Mouse (Mus musculus) embryo, embryonic 11.5 days (tissue): ENCODE results near the gene Ctrc.
A peak's percentile ranks its signal among the peaks of the same experiment; 100 is the strongest.

Experiments used
- DNase-seq: peaks from one replicate; pipeline ENCODE4 v3.0.0-alpha.2; 2012; ENCODE audit warnings: low read depth, low spot score

Gene Ctrc

DNA sequence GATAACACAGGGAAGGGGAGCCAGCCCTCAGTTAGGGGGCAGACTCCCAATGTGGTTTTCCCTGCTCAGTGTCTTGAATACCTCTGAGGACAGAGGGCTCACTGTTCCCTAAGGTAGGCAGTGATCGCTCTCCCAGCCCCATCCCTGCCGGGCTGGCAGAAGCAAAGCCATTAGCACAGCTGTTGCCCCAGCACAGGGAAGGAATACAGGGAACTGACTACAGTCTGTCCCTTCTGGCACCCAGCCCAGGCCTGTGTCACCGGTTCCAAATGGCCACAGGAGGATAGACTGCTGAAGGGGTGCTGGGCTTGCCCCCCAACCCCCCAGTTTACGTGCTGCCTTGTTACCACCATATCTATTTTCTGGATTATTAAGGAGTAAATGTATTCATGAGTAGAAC is 21.3 kb upstream of the Ctrc start:
- no peak for DNase-seq

DNA sequence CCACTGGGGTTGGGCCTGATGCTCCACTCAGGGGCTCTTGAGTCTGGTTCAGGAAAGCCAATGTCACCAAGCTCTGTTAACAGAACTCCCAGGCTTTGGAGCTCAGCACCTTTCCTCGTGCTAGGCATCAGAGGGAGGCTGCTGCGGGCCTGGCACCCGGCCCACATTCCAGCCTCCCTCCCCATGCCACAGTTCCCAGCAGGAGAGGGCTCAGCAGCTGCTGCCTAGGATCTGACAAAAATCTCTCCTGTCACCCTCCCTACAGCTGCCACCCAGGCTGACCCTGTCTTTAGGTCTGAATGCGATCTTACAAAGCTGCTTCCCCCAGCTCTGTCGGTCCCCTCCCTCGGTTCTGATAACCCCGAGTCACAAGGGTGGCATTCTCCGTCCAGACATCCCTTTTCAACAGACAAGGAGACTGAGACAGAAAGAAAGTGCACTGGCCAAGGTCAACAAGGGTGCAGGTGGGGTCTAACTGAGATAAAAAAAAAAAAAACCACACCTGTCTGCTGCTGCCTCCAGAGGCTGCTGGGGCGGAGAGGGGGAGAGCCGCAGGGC is 20.9 kb upstream of the Ctrc start:
- no peak for DNase-seq

DNA sequence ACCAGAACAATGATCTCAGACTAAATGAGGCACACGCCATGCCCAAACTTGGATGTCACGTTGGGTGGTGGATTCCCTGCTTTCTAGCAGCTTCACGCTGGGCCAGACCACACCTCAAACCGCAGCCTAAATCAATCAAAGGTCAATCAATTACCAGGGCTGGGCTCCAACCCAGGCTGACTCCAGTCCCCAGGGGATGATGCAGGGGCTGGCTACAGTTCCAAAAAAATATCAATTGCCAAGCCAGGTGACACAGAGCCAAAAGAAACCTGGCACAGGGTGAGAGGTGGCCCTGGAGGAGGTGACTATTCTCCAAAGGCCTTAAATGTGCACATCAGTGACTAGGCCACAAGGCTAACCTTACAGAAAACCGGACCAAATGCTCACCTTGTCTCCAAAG is 19.4 kb upstream of the Ctrc start:
- no peak for DNase-seq

DNA sequence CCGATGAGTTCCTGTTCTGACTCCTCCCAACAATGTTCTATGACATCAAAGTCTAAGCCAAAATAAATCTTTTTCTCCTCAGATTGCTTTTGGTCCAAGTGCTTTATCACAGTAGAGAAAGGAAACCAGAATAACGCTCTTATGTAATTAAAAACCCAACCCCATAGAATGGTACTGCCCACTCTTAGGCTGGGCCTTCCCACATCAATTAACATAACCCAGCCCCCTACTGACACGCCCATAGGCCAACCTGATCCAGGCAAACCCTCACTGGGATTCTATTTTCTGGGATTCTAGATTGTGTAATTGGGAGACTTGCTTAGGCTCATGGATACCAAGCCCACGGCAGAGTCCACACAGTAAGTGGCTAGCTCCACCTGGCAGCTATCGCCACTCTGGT is 18.8 kb upstream of the Ctrc start:
- DNase-seq = no peak

DNA sequence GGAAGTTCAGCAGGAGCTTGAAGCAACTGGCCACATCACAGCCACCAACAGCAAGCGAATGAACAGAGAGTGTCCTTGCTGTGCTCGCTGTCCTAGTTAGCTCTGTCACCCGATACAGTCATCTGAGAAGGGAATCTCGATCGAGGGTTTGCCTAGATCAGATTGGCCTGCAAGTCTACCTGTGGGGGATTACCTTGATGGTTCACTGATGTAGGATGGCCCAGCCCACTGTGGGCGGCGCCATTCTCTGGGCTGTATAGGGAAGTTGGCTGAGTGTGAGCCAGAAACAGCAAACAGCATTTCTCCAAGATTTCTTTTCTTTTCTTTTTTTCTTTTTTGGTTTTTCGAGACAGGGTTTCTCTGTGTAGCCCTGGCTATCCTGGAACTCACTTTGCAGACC is 18.3 kb upstream of the Ctrc start:
- DNase-seq = no peak

DNA sequence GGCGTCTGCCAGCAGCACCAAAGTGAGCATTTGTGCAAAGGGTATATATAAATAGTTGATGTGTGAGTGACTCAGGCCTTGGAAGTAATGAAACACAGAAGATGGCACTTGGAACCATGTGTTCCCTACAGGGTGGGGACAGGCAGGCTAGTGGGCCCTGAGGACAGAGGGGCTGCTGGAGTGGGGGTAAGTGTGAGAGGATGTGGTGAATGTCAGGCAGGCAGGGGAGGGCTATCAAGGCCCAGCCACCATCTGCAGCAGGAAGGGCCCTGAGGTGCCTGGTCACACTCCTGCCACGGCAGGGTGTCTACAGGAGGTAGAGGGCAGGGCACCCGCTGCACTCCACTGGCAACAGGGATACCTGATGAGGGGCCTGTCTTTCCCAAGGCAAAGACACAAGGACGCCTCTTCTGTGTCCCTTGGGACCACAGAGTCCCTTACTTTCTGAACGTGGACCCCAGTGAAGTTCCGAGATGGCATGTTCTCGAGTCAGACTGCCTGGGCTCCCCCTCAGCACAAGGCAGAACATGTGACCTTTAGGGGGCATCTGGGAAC is 17.6 kb upstream of the Ctrc start:
- DNase-seq = no peak

DNA sequence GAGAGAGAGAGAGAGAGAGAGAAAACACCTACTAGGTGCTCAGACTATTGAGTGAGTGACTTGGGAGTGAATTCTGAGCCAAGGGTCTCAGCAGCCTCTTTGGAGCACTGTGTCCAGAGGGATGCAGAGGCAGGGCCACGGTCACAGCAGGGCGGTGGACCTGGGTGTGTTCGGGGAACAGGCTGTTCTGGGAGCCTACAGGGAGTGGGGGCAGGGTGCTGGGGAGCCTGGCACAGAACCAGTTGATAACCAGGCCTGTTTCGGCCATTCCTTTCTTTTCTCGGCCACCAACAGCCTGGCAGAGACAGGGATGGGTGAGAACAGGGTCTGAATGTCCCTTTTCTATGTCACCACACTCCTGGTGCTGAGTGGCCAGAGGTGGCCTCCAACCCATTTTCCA is 16.7 kb upstream of the Ctrc start:
- no peak for DNase-seq

DNA sequence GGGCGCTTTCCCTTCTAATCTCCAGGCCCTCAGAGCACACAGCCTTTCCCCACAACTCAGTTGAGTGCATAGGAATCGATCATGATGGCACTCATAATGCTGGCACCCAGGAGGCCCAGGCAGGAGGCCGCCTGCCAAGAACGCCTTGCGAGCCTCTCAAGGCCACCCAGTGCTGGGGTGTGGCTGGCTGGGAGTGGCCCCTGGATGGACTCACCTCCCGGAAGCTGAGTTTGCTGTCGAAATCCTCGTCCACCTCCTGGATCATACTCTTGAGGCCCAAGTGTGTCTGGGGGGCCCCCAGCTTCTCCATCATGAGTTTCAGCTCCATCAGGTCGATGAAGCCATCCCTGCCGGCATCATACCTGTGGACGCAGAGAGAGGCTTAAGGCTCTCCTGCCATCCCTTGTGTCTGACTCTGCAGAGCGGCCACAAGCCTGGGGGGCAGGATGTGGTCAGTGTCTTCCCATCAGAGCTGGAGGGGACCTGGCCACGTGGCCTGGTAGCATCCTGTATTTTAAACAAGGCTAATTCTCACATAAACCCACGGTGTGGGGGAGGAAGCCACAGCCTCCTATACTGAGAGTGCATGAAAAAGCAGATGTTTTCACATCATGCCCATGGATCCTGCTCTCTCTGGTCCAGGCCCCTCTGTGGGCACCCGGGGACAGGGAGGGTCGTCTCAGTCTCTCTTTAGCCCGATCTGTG is 15.6 kb upstream of the Ctrc start:
- no peak for DNase-seq

DNA sequence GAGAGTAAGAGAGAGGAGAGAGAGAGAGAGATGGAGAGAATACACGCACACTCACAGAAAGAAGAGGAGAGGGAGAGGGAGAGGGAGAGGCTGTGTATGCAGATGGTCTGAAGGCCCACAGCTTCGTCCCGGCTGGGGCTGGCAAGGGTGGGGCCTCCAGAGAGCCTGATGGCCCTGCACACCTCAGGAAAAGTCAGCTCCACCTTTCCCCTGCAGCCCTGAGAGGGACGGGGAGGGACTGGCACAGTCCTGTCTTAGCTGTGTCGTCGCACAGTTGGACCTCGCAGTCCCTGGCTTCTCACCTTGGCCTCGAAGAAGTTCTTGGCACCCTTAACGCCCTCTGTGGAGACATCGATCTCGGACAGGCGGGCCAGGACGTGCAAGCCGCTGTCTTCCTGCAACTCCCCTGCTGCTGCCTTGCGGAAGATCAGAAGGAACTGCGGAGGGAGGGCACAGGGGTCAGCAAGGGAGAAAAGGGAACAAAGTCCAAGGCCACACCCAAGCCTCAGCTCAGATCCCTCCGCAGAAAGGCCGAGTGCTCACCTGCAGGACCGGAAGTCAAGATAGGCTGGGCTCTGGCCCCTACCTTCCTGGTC is 14.2 kb upstream of the Ctrc start:
- DNase-seq = no peak

DNA sequence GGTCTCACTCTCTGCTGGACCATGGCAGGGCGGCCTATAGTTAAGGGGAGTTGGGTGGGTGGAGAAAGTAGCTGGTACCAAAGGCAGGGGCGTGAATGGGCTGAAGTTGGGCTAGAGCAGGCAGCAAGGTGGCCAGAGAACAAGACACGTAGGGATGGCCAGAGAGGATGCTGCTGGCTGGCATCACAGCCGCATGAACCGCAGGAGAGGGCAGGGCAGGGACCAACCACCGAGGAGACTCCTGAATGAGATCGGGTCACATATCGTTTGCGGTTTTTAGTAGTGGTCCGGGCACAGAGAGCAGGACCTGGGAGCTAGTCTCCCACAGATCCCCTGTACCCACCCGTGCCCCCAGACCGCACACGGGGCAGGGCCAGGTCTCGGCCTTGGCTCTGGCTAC is 13.2 kb upstream of the Ctrc start:
- DNase-seq = no peak

DNA sequence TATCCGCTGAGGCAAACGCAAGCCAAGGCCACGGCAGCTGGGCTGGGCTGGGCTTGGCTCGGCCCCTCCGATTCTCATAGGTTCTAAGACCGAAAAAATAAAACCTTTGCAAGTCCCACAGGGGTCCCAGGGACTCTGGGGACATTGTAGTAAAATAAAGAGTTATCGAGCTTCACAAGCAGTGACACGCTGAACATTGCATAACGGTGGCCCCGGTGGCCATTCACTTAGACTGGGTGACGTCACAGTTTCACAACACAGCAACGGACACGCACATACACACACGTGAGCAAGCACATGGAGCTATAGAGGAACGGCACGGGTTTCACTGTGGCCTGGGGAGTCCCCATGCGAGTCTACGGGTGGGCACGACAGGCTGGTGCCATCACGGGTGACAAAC is 12.3 kb upstream of the Ctrc start:
- no peak for DNase-seq

DNA sequence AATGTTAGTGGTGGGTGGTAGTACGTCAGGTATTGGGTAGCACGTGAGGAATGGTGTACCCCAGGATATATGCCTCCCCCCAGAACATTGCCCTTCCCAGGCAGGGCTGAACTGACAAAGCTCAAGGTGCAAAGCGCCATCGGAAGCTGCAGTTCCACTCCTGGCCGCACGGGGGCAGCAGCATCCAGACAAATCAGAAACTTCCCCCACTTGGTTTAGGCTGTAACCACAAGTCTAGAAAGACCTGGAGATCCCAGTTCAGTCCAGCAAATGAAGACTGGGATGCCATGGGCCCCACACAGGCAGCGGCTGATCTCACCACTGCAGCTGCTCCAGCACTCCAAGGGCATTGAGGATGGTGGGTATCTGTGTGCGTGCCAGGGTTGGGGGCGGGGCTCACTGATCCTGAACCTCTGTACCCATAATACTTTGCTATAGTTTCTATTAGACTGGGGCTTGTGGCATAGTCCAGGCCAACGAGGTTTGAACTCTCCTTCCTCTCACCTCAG is 11.3 kb upstream of the Ctrc start:
- DNase-seq = peak; percentile 59

DNA sequence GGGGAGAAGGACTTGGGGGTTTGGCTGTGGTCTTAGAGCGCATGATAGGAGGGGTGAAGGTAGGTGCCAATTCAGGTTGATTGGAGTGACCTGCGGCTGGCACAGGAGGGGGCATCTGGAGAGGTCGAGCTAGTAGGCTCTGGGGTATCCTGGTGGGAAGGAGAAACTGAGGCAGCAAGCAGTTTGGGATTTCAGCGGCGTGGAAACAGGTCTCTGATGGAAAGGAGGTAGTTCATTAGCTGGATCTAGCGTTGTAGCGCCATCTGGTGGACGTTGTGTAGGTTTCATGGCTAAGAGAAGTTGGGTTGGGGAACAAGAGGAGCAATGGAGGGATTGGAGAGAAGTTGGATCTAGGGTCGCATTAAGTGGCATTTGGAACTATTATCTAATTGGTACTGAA is 7.3 kb upstream of the Ctrc start:
- DNase-seq = no peak

DNA sequence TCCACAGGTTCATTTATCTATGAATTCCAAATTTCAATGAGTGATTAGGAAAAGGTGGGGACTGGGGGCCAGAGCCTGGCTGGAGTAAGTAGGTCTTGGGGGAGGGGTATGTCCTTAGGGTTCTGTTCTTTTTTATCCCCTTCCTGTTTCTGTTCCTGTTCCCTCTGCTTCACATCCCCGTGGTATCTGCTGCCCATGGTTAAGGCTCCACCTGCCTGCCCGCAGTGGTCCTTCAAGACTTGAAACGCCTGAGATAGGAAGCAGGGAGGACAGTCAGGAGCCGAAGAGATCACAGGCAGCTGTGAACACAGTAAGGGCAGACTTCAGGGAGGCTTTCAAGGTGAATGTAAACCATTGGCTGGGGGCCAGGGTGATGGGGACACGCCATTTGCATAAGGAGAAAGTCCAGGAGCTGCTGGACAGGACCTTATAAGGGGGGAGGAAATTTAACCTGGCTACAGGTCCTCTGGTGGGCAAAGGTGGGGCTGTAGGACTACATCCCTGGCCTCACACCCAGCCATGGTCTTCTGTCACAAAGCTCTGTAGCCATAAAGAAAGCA is 11.5 kb downstream of the Ctrc start:
- no peak for DNase-seq

DNA sequence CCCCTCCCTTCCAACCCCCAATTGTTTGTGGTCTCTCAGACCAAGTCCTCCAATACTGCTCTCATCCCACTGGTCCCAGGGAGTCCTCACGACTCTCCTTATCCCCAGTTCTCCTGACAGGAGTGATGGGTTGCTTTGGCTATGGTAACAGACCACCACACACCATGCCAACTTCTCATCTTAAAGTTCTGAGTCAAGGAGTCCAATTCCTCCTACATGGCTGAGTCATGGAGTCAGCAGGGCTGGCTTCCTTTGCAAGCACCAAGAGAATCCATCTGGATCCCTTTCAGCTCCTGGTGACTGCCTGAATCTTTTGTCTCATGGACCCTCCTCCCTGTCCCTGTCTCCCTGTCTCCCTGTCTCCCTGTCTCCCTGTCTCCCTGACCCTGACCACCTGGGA is 12.2 kb downstream of the Ctrc start:
- DNase-seq = no peak

DNA sequence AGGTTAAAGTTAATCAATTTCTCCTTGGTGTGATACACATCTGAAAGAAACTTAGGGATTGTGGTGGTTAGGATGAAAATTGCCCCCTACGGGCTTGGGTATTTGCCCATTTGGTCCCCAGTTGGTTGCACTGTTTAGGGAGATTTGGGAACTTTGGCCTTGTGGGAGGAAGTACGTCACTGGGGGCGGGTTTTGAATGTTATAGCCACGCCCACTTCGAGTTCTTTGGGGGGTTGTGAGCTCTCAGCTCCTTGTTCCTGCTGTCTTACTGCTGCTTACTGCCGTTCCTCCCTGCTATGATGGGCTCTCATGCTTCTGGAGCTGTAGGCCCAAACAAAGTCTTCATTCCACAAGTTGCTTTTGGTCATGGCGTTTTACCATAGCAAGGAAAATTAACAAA is 14.8 kb downstream of the Ctrc start:
- no peak for DNase-seq

DNA sequence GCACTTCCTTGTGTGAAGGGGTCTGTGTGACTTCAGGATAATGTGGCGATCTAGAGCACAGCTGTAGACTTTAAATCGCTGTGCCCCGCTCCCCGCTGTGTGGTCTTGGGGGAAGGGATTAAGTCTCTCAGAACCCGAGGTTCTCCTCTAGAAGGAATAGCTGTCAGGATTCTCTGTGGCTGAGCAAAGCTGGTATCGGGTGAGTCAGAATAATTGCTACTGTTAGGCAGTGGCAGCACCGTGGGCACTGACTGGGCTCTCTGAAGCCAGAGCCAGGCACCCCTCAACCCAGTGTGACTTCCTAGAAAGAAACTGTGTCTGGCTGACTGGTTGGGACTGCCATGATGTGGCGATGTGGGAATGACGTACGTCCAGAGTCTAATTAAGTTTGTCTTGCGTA is 15.8 kb downstream of the Ctrc start:
- DNase-seq = no peak

DNA sequence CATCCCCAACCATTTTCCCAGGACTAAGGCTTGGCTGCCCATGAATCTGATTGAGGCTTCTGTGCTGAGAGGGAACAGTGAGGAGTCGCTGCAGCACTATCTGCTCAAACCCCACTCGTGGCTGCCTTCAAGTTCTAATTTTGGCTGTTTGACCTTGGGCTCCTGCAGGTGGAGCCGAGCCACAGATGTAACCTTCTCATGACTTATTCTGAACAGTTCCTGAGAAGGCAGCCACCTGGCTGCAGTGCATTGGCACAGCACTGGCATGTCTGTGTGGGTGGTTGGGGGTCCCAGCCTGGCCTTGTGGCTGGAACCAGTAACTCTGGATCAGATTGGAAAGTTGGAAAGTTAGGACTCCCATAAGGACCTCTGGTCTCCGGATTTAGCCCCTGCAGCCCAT is 18.0 kb downstream of the Ctrc start:
- no peak for DNase-seq

DNA sequence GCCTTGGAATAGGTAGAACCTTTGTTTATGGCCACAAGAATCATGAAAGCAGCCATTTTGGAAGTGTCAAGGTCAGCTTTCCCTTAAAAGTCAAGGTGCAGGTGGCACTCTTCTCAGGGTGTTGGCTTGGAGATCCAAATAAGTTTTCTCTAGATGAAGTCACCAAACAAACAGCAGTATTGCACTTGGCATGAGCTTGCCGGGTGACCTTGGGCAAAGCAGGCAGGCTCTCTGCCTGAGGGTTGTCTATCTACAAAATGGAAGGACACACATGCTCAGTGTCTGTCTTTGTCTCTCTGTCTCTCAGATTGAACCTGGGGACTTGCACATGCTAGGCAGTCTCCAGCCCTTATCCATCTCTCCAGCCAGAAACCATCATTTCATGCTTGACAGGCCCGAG is 18.8 kb downstream of the Ctrc start:
- DNase-seq = no peak

DNA sequence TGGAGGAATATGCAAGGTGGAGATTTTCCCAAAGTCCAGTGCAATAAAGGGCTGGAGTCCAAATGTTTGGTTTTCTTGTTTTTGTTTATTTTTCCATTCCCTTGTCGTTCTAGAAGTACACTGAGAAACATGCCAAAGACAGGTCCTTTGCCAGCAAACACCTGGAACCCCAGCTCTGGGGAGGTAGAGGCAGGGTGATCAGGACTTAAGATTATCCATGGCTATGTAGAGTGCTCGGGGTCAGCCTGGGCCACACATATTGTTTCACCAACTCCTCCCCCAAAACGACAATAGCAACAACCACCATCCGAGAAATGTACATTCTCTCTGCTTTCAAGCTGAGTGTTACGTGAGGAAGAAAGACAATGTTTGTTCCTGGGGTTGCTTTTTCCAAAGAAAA is 20.1 kb downstream of the Ctrc start, which contains the start of gene Cela2a:
Cela2a (minus strand) TSS at position 101 of the 400 bp plus-strand sequence.
- no peak for DNase-seq

DNA sequence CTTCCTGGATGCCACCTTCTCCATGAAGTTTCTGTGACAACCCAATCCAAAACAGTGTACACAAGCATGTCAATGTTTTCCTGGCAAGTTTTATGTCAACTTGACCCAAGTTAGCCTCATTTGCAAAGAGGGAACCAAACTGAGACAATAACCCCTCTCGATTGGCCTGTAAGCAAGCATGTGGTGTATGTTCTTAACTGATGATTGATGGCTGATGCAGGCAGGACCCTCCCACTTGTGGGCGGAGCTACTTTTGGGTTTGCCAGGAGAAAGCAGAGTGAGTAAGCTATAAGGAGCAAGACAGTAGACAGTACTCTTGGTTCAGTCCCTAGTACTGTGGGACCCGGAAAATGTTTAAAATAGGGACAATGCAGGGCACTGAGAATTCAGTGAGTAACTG is 23.2 kb downstream of the Ctrc start:
- DNase-seq = peak; percentile 11

DNA sequence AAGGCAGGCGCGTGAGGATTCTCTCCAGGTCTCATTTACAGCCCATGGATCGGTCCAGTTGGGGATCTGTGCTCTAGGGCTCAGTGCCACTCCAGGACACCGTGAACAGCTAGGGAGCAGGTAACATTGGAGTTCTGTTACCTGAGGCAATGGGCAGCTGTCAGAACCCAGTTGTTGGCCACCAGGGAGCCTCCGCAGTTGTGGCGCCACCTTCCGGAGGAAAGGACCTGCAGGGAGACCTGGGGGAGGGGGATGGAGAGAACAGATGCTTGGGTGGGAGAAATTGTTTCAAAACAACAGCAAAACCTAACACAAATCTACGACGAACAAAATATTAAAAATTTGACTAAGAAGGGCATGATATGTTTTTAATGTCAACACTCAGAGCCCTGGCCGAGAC is 24.1 kb downstream of the Ctrc start:
- no peak for DNase-seq

DNA sequence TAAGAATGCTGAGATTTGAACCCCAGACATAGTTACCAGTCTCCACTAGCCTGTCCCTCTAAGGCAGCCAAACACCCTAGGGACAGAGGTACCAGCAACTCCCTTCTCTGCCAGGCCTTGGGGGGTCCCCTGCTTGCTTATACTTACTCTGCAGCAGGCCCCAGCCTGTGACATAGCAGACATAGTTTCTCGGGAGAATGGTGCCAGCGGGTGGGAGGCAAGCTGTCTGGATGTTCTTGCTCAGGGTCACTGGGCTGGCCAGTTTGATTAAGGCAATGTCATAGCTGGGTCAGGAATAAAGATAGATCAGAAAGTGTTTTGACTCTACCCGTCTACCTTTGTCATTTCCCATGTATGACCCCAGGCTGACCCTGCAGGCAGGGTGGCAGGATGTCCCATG is 25.0 kb downstream of the Ctrc start:
- DNase-seq = no peak
